Mouse (Mus musculus): Measurements from ENCODE around the gene Pdk1. TPM values are rescaled to one million over a fixed set of nuclear protein-coding genes. Genes with fewer than 3 reads are reported as not detected.

Pdk1 gene
- 10 to 100 TPM; 45.1 to 49.7 TPM for total RNA-seq (2021)

DNA sequence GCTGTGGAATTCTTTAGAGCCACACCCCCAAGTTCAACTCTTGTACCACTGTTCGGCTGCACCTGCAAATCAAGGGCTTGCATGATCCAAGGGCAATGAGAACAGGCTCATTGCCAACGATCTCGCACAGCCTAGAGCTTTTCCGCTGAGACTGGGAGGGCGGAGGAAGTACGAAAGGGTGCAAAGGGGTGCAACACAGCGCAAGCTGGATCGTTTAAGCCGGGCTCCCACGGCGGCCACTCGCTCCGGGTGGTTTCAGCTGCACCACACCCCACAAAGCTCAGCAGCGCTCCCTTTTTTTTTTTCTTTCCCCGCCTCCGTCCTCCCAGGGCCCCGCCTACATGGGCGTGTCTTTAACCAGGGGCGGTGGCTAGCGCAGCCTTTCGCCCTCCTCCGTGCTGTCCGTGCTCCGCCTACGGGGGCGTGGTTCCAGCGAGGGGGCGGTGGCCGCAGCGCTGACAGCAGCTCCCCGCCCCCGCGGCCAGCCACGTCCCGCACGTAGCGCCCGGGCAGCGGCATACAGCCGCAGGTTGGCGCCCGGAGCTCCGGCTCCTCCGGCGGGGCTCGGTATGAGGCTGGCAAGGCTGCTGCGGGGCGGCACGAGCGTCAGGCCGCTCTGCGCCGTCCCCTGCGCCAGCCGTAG, at the start of gene Pdk1:
Gene Pdk1, plus strand, starts transcription at position 424 of the 643 bp plus-strand sequence.
- intact Hi-C loops (cut with DNase I) = no loop called here
- peak; percentile 98 for DNase-seq (ENCODE audit: low spot score in 2 of 2)

DNA sequence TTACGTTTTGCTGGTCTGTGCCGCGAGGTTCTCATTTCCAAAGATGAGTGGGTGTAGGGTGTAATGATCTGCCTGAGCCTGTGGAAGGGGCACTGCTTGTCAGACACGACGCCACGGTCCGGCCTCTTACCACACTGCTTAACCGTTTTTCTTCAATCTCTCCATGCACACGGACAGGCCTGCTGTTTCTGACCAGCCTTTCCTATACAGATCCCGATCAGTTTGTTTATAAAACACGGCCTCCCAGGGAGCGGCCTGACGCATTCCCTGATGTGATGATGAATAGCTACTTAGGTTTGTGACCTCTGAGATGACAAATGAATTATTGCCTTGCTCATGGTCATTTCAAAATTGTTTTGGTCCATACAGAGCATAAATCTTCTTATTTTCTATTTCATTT, 48.9 kb upstream of the Pdk1 start:
- no peak for DNase-seq (ENCODE audit: low spot score in 2 of 2)
- intact Hi-C loops (cut with DNase I) = no loop called here

DNA sequence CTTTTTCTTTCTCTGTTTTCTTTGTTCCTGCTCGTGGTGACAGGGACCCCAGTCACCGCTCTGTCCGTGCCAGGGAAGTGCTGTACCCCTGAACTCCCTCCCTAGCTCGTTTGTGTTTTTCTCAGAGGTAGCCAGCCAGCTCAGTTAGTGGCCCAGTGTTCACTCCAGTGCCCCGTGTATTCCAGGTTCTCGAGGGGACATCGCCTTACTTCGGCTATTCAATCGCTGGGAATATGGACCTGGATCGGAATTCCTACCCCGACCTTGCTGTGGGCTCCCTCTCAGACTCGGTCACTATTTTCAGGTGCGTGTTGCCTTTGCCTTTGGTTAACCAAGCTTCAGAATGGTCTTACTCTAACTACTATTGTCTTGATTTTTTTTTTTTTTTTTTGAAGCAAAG, 45.3 kb upstream of the Pdk1 start:
- no peak for DNase-seq (ENCODE audit: low spot score in 2 of 2)
- intact Hi-C loops (cut with DNase I) = no loop called here

DNA sequence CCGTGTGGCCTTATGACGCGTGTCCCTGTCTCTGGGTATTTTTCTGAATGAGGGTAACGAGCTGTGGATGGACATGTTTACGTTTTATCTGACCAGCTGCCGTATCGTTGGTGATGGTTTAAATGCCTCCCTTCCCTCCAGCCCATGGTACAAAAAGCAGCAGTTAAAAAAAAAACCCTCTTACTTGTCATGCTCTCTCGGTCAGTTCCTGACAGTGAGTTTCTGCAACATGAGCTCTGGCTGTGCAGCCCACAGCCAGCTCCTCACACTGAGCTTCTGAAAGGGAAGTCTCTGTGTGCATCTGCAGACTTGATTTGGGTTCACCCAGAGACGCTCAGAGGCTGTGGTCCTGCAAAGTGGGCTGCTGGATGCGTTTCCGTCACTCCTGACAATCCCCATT, 44.1 kb upstream of the Pdk1 start:
- intact Hi-C loops (cut with DNase I) = no loop called here
- DNase-seq (ENCODE audit: low spot score in 2 of 2) = no peak

DNA sequence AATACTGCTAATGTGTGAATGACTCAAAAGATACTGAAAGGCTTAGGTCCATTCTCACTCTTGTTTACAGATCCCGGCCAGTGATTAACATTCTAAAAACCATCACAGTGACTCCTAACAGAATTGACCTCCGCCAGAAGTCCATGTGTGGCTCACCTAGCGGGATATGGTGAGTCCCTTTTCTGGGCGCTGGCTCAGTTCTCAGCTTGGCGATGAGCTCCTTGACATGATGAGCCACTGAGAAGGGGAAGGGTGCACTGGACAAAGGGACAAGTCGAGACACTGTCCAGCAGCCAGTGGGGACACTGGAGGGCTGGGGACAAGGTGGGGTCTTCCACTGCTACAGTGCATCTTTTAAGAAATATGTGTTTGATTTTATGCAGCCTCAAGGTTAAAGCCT, 39.4 kb upstream of the Pdk1 start:
- intact Hi-C loops (cut with DNase I) = no loop called here
- DNase-seq (ENCODE audit: low spot score in 2 of 2) = no peak

DNA sequence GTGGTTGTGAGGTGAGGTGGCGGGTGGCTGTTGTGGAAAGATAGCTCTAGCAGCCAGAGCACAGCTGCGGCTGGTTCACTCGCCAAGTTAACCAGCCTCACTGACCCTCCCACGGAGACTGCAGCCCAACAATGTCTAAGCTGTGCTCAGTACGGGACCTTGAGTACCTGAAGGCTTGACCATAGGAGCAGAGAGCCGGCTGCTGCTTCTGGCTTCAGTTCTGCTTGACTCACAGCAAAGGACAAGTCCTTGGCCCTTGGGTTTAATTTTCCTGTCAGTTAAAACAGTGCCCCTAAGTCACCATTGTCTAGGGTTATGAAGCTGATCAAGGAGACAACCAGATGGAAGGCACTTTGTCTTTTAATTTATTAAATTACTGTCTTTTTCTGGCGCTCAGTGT, 38.7 kb upstream of the Pdk1 start:
- intact Hi-C loops (cut with DNase I) = no loop called here
- DNase-seq (ENCODE audit: low spot score in 2 of 2) = no peak

DNA sequence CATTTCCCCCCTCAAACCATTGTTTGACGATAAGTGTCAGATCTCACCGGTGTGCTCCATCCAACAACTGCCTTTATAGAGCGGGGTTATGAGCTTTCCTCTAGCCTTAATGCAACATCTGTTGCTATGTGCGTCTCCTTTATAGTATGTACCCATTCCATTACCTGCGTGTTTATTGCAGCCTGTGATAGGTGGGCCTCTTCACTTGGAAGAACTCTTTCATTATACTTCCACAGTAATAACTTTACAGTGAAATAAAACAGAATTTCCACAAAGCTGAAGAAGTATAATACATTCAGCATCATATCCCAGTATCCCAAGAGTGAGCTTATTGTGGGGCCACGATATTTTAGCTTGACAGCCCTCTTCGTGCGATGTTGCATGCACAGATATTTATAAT, 37.5 kb upstream of the Pdk1 start:
- no peak for DNase-seq (ENCODE audit: low spot score in 2 of 2)
- intact Hi-C loops (cut with DNase I) = no loop called here

DNA sequence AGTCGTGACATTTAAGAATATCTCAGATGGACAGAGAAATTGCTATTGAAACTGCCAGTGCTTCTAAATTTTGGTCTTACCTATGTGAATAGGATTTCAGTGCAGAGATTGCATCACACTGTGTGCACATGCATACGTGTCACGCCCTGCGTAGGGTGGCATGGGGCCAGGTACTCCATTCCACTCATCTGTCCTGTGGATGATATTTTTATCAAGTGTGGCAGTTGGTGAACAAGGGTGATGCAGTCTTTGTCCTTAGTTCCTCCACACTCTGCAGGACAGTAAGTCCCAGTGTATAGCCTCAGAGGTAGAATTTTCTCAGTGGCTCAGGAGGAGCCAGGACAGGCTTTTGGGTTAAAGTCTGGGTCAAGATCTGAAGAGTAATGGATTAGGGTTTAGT, 36.8 kb upstream of the Pdk1 start:
- intact Hi-C loops (cut with DNase I) = no loop called here
- no peak for DNase-seq (ENCODE audit: low spot score in 2 of 2)

DNA sequence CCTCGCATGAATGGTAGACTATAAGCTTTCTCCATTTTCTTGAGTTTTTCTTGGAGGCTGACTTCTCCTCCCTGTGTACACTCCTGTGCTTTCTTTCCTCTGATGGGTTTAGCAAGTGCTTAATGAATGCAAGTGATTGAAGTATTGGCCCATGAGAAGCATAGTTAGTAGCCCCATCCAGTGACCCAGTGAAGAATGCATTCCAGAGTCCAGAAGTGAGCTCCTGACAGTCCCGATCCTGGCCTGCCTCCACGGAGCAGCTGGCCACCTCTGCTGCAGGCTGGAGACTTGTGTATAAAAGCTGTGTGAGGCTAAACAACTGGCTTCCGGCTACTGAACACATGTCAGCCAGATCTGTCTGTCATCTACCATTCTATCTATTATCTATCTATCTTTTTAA, 35.8 kb upstream of the Pdk1 start:
- no peak for DNase-seq (ENCODE audit: low spot score in 2 of 2)
- intact Hi-C loops (cut with DNase I) = no loop called here

DNA sequence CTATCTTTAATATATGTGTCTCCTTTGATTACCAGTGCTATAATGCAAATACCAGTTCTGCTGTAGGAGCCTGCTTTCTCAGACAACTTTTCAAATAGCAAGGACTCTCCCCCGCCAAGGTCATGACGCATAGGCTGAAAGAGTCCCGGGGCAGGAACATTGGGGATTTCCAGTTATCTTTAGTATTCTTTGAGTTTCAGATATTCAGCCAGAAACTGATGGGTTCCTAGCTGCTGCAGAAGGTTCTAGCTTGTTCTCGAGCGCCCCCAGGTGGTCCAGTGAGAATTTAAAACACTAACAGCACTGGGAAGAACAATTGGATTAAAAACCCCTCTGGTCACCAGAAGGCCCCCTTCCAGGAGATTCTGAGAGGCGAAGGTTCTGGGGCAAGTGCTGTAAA, 35.2 kb upstream of the Pdk1 start:
- intact Hi-C loops (cut with DNase I) = no loop called here
- peak; percentile 39 to 63 for DNase-seq (ENCODE audit: low spot score in 2 of 2)

DNA sequence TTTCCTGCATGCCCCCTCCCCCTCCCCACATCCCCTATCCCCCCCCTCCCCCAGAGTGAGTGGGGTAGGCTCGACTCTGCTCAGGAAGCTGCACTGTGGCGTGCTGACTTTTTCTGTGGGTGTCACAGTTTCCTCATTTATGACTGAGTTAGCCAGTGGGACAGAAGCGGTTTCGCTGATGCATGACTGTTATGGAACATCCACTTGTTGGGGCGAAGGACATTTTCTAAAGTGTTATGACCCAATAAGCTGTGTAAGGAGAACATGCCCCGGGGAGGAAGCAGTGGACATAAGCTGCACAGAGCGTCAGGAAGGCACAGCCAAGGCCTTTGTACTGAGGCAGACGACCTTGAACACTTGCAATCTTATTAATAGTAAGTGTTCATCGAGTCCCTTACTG, 29.7 kb upstream of the Pdk1 start:
- no peak for DNase-seq (ENCODE audit: low spot score in 2 of 2)
- intact Hi-C loops (cut with DNase I) = no loop called here

DNA sequence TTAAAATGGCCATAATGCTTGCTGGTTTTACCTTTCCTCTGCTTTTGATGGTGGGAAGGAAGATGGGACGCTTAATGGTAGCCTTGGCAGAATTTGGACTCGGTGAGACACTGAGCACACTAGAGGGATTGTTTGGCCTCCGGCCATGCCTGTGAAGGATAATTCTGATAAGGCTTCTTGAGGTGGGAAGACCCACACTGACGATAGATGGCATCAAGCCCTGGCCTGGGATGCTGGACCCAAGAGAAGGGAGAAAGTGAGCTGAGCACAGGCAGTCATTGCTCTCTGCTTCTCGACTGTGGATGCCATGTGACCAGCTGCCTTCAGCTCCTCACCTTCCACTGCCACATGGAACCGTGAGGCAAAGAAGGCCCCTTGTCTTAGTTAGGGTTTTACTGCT, 28.1 kb upstream of the Pdk1 start:
- no peak for DNase-seq (ENCODE audit: low spot score in 2 of 2)
- intact Hi-C loops (cut with DNase I) = no loop called here

DNA sequence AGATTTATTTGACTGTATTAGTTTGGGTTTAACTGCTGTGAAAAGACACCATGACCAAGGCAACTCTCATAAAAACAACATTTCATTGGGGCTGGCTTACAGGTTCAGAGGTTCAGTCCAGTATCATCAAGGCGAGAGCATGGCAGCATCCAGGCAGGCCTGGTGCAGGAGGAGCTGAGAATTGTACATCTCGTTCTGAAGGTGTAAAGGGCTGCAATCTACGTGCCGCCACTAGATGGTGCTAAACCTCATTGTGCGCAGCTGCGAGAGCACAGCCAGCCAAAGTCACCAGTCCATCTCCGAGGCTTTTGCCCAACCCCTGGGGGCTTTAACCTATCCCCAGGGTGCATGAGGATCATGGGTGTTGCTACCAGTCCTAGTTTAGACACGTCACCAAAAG, 20.9 kb upstream of the Pdk1 start:
- intact Hi-C loops (cut with DNase I) = loop anchor here (5.0 kb wide), 1 partner anchor 105 kb away; no protein-coding TSS in a partner anchor
- DNase-seq (ENCODE audit: low spot score in 2 of 2) = peak; percentile 45 to 59

DNA sequence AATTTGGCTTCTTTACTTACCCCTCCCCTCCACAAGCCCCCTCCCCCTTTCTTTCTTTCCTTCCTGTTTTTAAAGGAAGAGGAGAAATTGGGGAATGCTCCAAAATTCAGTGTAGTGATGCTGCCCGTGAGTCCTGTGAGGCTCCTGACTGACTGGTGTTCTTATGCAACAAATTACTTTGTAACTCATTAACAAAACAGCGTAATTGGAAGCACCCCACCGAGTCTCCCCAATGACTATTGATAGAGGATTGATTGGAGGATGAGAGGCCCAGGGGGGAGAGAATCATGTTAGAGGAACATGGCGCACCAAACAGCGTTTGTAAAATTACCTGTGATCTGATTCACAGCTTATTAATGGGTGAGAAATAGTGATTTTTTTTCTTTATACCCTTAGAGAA, 17.9 kb upstream of the Pdk1 start:
- DNase-seq (ENCODE audit: low spot score in 2 of 2) = no peak
- intact Hi-C loops (cut with DNase I) = no loop called here

DNA sequence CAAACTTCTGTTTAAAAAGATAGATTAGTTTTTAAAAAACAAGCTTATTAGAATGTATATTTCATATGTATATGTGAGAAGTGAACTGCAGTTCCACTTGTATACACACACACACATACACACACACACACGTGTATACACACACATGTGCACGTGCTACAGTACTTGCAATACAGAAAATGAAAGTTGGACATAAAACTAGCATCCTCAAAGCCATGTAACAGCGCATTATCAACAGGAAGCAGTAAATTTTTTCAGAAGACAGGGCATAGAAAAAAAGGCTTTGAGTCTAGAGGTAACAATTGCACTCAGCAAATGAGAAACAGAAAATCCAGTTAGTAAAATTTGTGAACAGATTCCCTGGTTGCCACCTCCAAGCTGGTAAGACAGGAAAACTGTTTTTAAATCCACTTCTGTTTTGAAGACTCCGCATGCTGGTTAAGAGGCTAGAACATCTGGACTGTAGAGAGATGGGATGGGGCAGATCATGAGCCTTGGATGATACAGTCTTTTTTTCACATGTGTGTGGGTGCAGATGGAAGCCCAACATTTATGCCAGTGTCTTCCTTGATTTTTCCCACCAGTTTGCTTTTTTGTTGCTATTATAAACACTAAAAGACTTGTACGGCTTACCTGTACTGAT, 9.4 kb upstream of the Pdk1 start:
- intact Hi-C loops (cut with DNase I) = no loop called here
- no peak for DNase-seq (ENCODE audit: low spot score in 2 of 2)

DNA sequence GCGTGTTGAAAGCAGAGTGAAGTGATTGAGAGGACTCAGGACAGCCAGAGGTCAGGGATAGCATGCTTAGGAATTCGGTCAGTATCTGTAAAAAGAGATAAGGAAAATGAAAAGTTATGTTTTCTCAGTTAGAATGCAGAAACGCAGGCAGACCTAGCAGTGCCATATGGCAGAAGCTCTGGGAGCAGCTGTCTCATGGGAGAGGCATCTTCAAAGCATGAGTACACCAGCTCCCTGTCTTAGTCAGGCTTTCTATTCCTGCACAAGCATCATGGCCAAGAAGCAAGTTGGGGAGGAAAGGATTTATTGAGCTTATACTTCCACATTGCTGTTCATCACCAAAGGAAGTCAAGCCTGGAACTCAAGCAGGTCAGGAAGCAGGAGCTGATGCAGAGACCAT, 8.0 kb upstream of the Pdk1 start:
- DNase-seq (ENCODE audit: low spot score in 2 of 2) = peak; percentile 69 to 81
- intact Hi-C loops (cut with DNase I) = no loop called here

DNA sequence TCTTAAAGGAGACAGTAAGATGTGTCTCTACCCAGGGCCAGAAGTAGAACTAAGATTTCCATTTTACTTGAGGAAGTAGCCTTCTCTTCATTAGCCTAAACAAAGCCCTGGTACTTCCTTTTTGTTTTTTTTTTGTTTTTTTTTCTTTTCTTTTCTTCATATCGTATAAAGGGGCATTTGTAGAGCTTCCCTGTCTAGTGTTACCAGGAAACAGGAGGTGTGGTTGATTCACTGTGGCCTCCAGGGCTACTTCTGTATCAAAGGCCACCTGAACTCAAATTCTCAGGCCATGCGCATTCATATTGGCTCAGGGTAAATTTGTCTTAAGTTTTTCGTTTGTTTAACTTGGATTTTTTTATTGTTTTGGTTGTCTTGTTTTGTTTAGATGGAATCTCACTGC, 7.1 kb upstream of the Pdk1 start:
- intact Hi-C loops (cut with DNase I) = no loop called here
- DNase-seq (ENCODE audit: low spot score in 2 of 2) = no peak

DNA sequence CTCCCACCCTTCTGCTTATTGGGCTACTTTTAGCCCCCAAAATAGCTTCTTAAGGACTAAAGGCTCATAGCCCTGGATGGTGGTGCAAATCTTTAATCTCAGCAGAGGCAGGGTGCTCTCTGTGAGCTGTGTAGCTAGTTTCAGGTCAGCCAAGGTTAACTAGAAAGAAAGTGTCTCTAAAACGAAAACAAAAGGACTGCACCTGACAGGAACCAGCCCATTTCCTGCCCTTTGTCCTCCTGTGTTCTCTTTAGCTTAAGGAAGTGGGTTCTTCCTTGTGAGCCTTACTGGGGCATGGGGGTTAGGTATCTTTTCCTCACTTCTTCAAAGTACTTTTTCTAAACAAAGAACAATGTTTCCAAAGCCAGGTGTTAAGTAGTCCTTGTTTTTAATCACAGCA, 6.5 kb upstream of the Pdk1 start:
- DNase-seq (ENCODE audit: low spot score in 2 of 2) = no peak
- intact Hi-C loops (cut with DNase I) = no loop called here

DNA sequence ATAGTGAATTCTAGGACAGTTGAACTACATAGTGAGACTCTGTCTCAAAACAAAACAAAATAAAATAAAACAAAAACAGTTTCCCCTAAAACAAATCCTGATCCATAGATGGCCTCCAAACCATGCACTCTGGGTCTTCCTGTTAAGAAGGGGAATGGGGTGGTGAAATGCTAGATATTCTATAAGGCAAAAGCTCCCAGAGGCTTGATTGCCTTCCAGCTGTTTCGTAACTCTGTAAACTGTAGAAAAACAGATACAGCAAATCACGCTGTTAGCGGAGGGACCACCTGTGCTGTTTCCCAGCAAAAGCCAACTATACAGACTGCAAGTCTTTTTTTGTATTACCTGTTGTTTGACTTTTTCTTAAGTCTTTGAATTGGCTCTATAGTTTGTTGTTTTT, 6.0 kb upstream of the Pdk1 start:
- DNase-seq (ENCODE audit: low spot score in 2 of 2) = no peak
- intact Hi-C loops (cut with DNase I) = no loop called here

DNA sequence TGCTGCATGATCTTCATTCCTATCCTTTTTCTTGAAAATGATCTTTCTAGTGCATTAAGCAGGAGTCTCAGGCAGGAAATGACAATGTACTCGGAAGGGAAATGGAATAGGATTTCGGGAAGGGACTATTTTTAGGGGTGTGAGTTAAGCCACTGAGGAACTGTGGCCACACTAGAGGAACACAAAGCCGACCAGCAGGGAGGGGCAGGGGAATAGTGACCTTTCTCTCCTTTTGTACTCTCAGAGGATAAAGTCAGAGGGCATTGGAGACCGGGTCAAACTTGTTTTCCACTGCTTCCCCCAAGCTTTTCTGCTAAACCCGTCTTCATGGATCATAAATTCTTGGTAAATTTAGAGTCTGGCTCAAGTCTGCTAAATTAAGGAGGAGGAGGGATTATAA, 5.5 kb upstream of the Pdk1 start:
- intact Hi-C loops (cut with DNase I) = no loop called here
- DNase-seq (ENCODE audit: low spot score in 2 of 2) = no peak

DNA sequence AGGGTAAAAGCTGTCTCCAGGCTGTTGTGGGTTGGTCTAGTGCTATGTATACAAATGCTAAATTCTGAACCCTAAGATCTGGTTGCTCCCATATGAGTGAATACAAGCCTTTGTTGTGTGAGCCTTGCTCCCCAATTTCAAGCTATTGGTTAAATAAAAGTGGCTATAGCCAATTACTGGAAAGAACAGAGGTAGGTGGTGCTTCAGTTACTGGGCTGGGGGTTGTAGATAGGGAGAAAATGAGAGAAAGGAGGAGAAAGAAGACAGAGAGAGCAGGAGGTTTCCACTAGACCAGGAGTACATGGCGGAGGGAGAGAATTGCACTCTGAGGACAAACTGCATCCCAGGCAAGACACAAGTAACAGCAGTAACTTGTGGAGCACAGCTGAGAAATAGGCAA, 4.8 kb upstream of the Pdk1 start:
- intact Hi-C loops (cut with DNase I) = no loop called here
- DNase-seq (ENCODE audit: low spot score in 2 of 2) = no peak

DNA sequence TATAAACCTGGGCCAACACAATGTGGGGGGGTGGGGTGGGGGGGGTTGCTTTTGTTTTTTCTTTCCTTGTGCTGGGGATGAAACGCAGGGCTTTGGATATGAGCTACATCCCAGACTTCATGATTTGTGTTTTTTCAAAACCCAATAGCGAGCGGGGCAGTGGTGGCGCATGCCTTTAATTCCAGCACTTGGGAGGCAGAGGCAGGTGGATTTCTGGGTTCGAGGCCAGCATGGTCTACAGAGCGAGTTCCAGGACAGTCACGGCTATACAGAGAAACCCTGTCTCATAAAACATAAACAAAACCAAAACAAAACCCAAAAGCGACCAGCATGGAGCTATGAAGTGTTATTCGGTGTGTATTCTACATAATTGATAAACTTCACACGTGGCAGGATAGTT, 883 bp upstream of the Pdk1 start:
- intact Hi-C loops (cut with DNase I) = no loop called here
- no peak for DNase-seq (ENCODE audit: low spot score in 2 of 2)

All from left cerebral cortex, postnatal 36 days (tissue).